Mouse (Mus musculus) neural tube, embryonic 11.5 days (tissue): Measurements from ENCODE around the gene Arl2. TPM values are rescaled to one million over a fixed set of nuclear protein-coding genes. Genes with fewer than 3 reads are reported as not detected.
A peak's percentile ranks its signal among the peaks of the same experiment; 100 is the strongest.

Source experiments
- ATAC-seq: fragments of 200-750 bp; cut with Nextera tagmentation; 2 replicates; pipeline ENCODE4 v1.8.0; 2017; ENCODE audit warnings: moderate number of reproducible peaks, mild to moderate bottlenecking, moderate TSS enrichment, moderate library complexity; ENCODE audit not compliant: insufficient read depth, low FRiP score, low TSS enrichment
- DNase-seq: peaks from one replicate; pipeline ENCODE4 v3.0.0-alpha.2; 2015; ENCODE audit warnings: low spot score
- H3K27ac ChIP-seq: fragments of 300-500 bp; sonication (generic); 2 replicates; pipeline ENCODE4 v1.5.1; 2014; ENCODE audit warnings: low read depth, mild to moderate bottlenecking, low read length
- H3K27me3 ChIP-seq: fragments of 300-500 bp; sonication (generic); 2 replicates; pipeline ENCODE4 v1.6.1; 2014; ENCODE audit warnings: mild to moderate bottlenecking, low read length, mixed read lengths; ENCODE audit not compliant: control insufficient read depth, insufficient read depth
- H3K36me3 ChIP-seq: fragments of 300-500 bp; sonication (generic); 2 replicates; pipeline ENCODE4 v1.6.1; 2014; ENCODE audit warnings: mild to moderate bottlenecking, low read length, moderate library complexity, mixed read lengths; ENCODE audit not compliant: control insufficient read depth, insufficient read depth
- H3K4me1 ChIP-seq: fragments of 300-500 bp; sonication (generic); 2 replicates; pipeline ENCODE4 v1.6.1; 2014; ENCODE audit warnings: low read length, mixed read lengths; ENCODE audit not compliant: control insufficient read depth, insufficient read depth
- H3K4me2 ChIP-seq: fragments of 300-500 bp; sonication (generic); 2 replicates; pipeline ENCODE4 v1.6.1; 2014; ENCODE audit warnings: low read depth, mild to moderate bottlenecking, moderate library complexity
- H3K4me3 ChIP-seq: fragments of 300-500 bp; sonication (generic); 2 replicates; pipeline ENCODE4 v1.5.1; 2014; ENCODE audit warnings: low read depth, low read length
- H3K9ac ChIP-seq: fragments of 300-500 bp; sonication (generic); 2 replicates; pipeline ENCODE4 v1.6.1; 2014; ENCODE audit warnings: mild to moderate bottlenecking, low read length
- H3K9me3 ChIP-seq: fragments of 300-500 bp; sonication (generic); 2 replicates; pipeline ENCODE4 v1.6.1; 2016; ENCODE audit warnings: low read length; ENCODE audit not compliant: control insufficient read depth
- WGBS: fragments of 180-500 bp; shearing (Covaris S2); extraction: QIAGEN DNeasy Blood & Tissue Kit; methylation state at CpG from one replicate; pipeline ENCODE4 v1.1.7; 2014; 5-methylcytosine and 5-hydroxymethylcytosine counted together
- polyA plus RNA-seq: library from polyadenylated mRNA; unstranded; fragments of >200 nt; fragmentation: Nextera tagmentation; extraction: Ambion mirVana; gene quantifications from 2 replicates; pipeline ENCODE4 v1.2.1, GENCODE M21; 2014

Gene Arl2
- polyA plus RNA-seq, 1 experiment from 2014 or later: 95.1 TPM

DNA sequence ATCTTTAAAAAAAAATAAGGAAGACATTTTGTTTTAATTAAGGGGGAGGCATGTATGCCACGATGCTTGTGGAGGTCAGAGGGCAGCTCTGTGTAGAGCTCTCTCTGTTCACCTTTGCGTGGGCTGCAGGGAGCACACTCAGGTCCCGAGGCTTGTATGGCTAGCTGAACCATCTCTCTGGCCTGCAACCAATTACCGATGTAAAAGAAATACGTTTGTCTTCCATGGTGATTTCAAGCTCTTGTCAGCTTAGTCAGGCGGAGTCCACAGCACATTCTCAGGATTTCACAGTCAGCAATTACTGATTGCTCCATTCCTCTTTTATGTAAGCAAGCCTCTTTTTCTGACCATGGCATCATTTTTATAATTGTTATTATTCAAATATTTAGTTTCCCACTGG is 40.2 kb downstream of the Arl2 start:
- no peak overlapping the region for H3K27ac ChIP-seq
- DNase-seq: no peak

DNA sequence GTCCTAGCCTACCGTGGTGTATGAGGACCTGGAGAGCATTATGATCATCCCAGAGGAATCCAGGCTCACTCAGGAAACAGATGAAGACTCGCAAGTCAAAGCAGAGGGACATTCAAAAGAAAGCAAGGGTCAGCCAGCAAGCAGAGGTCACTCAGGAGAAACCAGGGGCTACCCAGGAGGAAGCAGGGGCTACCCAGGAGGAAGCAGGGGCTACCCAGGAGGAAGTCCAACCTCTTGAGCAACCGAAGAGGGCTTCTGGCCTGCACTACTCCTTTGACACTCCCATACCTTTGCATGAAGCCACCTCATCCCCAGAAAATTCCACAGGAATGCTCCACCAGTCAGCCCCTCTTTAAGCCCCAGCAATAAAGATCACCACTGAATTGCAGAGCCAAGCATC is 43.5 kb downstream of the Arl2 start:
- no peaks in the 10 kb centered on the region for H3K27me3 ChIP-seq
- H3K4me1 ChIP-seq: no peaks in the 10 kb centered on the region
- ATAC-seq: no peak
- no peak overlapping the region for H3K4me3 ChIP-seq
- no peaks in the 10 kb centered on the region for H3K9me3 ChIP-seq
- DNase-seq: no peak
- H3K4me2 ChIP-seq: no peak overlapping the region
- peaks cover 4% of the 10 kb centered on the region for H3K36me3 ChIP-seq
- no peak overlapping the region for H3K9ac ChIP-seq
- 90% methylated on average over 3 of the region's 3 CpGs for WGBS
- H3K27ac ChIP-seq: no peak overlapping the region

More for the DNA sequence above, 40.2 kb downstream of the Arl2 start:
- H3K27me3 ChIP-seq: no peaks in the 10 kb centered on the region
- H3K36me3 ChIP-seq: no peaks in the 10 kb centered on the region
- no peak overlapping the region for H3K4me2 ChIP-seq
- no peak for ATAC-seq
- H3K9ac ChIP-seq: no peak overlapping the region
- WGBS: 62% methylated on average over 6 of the region's 6 CpGs
- H3K9me3 ChIP-seq: no peaks in the 10 kb centered on the region
- H3K4me3 ChIP-seq: no peak overlapping the region
- H3K4me1 ChIP-seq: no peaks in the 10 kb centered on the region

DNA sequence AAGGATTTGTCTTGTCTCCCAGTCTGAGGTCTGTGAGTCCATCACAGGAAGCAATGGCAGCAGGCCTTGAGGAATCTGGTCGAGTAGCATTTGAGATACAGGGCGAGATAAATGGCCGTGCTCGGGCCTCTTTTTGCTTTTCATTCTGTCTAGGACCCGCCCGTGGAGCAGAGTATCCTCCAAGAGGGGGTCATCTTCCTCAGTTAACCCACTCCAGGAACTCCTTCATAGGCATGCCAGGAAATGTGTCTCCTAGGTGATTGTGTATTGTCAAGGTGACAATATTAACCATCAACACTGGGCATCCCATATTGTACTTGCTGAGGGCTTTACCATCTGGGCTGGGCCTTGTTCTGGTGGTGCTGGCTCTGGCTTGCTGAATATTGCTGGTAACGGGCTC is 47.2 kb downstream of the Arl2 start, which contains the start of gene AC131692.1:
AC131692.1 (plus strand) TSS at position 301 of the 400 bp plus-strand sequence.
- H3K4me2 ChIP-seq: no peak within 1 kb of the TSS
- H3K4me3 ChIP-seq: no peak within 1 kb of the TSS
- H3K27me3 ChIP-seq: no peaks in the 10 kb centered on the region
- H3K36me3 ChIP-seq: peaks cover 12% of the 10 kb centered on the region
- H3K9me3 ChIP-seq: no peaks in the 10 kb centered on the region
- DNase-seq: no peak
- H3K9ac ChIP-seq: no peak within 1 kb of the TSS
- no peak within 1 kb of the TSS for H3K27ac ChIP-seq
- H3K4me1 ChIP-seq: no peaks in the 10 kb centered on the region
- no peak for ATAC-seq
- 95% methylated on average over 7 of the region's 7 CpGs for WGBS

DNA sequence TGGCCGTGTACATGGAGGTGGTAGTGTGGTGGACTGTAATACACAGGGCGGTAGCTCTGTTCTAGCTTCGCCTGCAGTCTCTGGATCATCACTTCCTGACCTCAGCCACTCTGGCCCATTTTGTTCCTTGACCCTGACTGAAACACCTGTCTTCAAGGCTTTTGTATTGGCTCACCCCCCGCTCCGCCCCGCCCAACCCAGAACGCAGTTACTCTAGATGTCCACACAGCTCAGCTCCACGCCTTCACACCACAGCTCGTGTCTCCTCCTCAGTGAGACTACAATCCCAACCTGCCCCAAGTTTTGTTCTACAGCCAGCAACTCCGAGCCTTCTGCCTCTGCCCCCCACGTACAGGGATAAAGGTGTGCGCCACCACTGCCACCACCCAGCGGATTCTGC is 52.5 kb downstream of the Arl2 start:
- 97% methylated on average over 13 of the region's 13 CpGs for WGBS
- Histone ChIP-seq H3K27me3 (no peaks in the 10 kb centered on the region), H3K9me3 (no peaks in the 10 kb centered on the region), H3K27ac (no peak overlapping the region), H3K4me3 (no peak overlapping the region), H3K9ac (no peak overlapping the region), H3K4me1 (peaks cover 5% of the 10 kb centered on the region), H3K36me3 (peaks cover 10% of the 10 kb centered on the region), H3K4me2 (no peak overlapping the region)
- DNase-seq: no peak
- ATAC-seq: no peak

DNA sequence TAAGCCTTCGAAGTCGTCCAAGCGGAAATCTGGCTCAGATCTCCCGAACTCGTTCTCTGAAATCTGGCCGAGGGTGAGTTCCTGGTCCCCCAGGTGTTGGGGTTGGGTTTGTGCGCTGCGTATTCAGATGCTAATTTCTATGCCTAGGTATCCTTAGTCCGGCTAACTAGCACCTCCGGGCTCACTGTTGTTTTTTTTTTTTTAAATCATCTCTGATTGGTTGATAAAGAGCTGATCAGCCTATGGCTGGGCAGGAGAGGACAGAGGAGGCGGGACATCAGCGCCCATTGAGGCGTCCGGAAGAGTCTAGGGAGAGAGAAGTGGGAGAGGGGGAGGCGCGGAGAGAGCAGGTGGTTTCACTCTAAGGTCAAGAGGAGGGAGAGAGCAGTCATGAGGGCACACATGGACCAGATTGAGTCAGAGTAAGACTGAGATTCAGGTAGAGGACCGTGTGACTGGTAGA is 55.9 kb downstream of the Arl2 start:
- no peaks in the 10 kb centered on the region for H3K9me3 ChIP-seq
- H3K9ac ChIP-seq: peak overlapping the region; percentile 53
- H3K27ac ChIP-seq: no peak overlapping the region
- peak; percentile 78 for DNase-seq
- no peaks in the 10 kb centered on the region for H3K27me3 ChIP-seq
- H3K4me1 ChIP-seq: peaks cover 6% of the 10 kb centered on the region
- peak; percentile 78 for ATAC-seq
- H3K4me3 ChIP-seq: peak overlapping the region; percentile 84
- H3K36me3 ChIP-seq: peaks cover 9% of the 10 kb centered on the region
- H3K4me2 ChIP-seq: peak overlapping the region; percentile 90
- WGBS: under 1% methylated on average over 17 of the region's 17 CpGs

DNA sequence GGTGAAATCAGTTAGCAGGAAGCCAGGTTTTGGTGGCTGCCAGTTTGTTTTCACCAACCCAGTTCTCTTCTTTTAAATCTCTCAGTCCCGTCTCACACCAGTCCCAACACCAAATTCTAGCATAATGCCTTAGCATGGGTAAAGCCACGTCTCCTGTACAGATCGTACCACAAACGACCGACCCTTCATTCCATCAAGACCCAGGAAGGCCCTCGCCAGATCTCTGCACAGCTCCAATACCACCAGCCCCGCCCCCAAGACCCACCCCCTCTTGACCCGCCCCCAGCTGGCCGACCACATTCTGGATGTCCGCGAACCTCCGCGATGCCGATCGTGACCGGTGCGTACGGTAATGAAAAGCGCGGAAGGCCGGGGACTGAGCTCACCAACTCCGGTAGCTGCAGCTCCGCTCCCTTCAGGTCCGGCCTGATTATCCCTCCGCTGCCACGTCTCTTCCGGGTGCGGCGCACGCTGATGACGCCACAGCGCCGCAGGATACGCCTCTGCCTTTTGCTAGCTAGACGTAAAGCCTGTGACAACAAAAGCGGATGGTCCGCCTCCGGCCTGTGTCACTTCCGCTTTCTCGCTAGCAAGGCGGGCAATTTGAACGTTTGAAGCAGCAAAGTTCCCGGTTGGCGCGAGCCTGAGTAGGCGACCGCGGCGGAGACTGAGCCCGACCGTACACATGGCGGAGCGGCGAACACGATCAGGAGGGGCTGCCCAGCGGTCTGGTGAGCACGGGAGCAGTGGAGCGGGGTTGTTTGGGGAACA is 56.7 kb downstream of the Arl2 start, which contains the start of the genes Zfpl1 and Cdca5:
Zfpl1 (minus strand) TSS at position 479 of the 771 bp plus-strand sequence.
Cdca5 (plus strand) TSS at position 506 of the 771 bp plus-strand sequence.
- ATAC-seq: peak; percentile 86

More for the DNA sequence above, 56.7 kb downstream of the Arl2 start, which contains the start of the genes Zfpl1 and Cdca5:
- peak; percentile 99 for DNase-seq
- no peaks in the 10 kb centered on the region for H3K27me3 ChIP-seq
- peaks cover 5% of the 10 kb centered on the region for H3K36me3 ChIP-seq
- no peak within 1 kb of the TSS for H3K27ac ChIP-seq
- no peaks in the 10 kb centered on the region for H3K9me3 ChIP-seq
- peaks cover 6% of the 10 kb centered on the region for H3K4me1 ChIP-seq
- WGBS: under 1% methylated on average over 58 of the region's 58 CpGs
- peak within 1 kb of the TSS; percentile 90 for H3K4me2 ChIP-seq
- peak within 1 kb of the TSS; percentile 72 for H3K9ac ChIP-seq
- H3K4me3 ChIP-seq: peak within 1 kb of the TSS; percentile 84

Other genes with a start within 250 kb of the Arl2 start
- 5.7 and 6.6 TPM in 2 replicates for gene Tigd3, start 247.4 kb downstream of the Arl2 start, polyA plus RNA-seq
- 195 and 225 TPM in 2 replicates for gene Dpf2, start 228.5 kb downstream of the Arl2 start, polyA plus RNA-seq
- 3.9 and 4.0 TPM in 2 replicates for gene Cdc42ep2, start 216.7 kb downstream of the Arl2 start, polyA plus RNA-seq
- gene Pola2, start 177.3 kb downstream of the Arl2 start, polyA plus RNA-seq: 75.2 and 79.9 TPM in 2 replicates
- not detected in 2 replicates for gene Slc22a20, start 155.4 kb downstream of the Arl2 start, polyA plus RNA-seq
- gene Capn1, start 125.7 kb downstream of the Arl2 start, polyA plus RNA-seq: 3.4 and 4.4 TPM in 2 replicates
- gene Syvn1, start 95.0 kb downstream of the Arl2 start, polyA plus RNA-seq: 34.4 and 36.7 TPM in 2 replicates
- 81.9 and 84.8 TPM in 2 replicates for gene Mrpl49, start 83.8 kb downstream of the Arl2 start, polyA plus RNA-seq
- 789 and 790 TPM in 2 replicates for gene Fau, start 83.7 kb downstream of the Arl2 start, polyA plus RNA-seq
- gene Znhit2, start 80.4 kb downstream of the Arl2 start, polyA plus RNA-seq: 36.7 and 40.0 TPM in 2 replicates
- gene Tm7sf2, start 73.2 kb downstream of the Arl2 start, polyA plus RNA-seq: 39.6 and 42.9 TPM in 2 replicates
- gene Vps51, start 64.3 kb downstream of the Arl2 start, polyA plus RNA-seq: 59.1 and 61.2 TPM in 2 replicates
- not detected in 2 replicates for gene Tmem262, start 61.5 kb downstream of the Arl2 start, polyA plus RNA-seq
- 0.88 and 1.3 TPM in 2 replicates for gene Gm28374, start 59.3 kb downstream of the Arl2 start, polyA plus RNA-seq
- gene Zfpl1, start 56.6 kb downstream of the Arl2 start, polyA plus RNA-seq: 74.3 and 76.8 TPM in 2 replicates
- gene Cdca5, start 56.6 kb downstream of the Arl2 start, polyA plus RNA-seq: 46.0 and 48.4 TPM in 2 replicates
- not detected in 2 replicates for gene AC131692.1, start 47.1 kb downstream of the Arl2 start, polyA plus RNA-seq
- gene Naaladl1, start 35.8 kb downstream of the Arl2 start, polyA plus RNA-seq: 0.53 and 0.77 TPM in 2 replicates
- gene Sac3d1, start 22.9 kb downstream of the Arl2 start, polyA plus RNA-seq: 62.6 and 66.1 TPM in 2 replicates
- 34.5 and 36.9 TPM in 2 replicates for gene Snx15, start 13.2 kb downstream of the Arl2 start, polyA plus RNA-seq
- not detected in 2 replicates for gene Batf2, start 565 bp downstream of the Arl2 start, polyA plus RNA-seq
- gene Majin, start 42.8 kb upstream of the Arl2 start, polyA plus RNA-seq: not detected in 2 replicates
- gene Gpha2, start 84.8 kb upstream of the Arl2 start, polyA plus RNA-seq: 0.44 and 0.87 TPM in 2 replicates
- 47.4 and 61.2 TPM in 2 replicates for gene Ppp2r5b, start 94.3 kb upstream of the Arl2 start, polyA plus RNA-seq
- gene Atg2a, start 100.1 kb upstream of the Arl2 start, polyA plus RNA-seq: 13.3 and 13.8 TPM in 2 replicates
- gene Ehd1, start 135.2 kb upstream of the Arl2 start, polyA plus RNA-seq: 71.9 and 82.2 TPM in 2 replicates
- gene Cdc42bpg, start 164.9 kb upstream of the Arl2 start, polyA plus RNA-seq: 0.42 and 0.58 TPM in 2 replicates
- gene Men1, start 193.4 kb upstream of the Arl2 start, polyA plus RNA-seq: 59.5 and 66.1 TPM in 2 replicates
- gene Map4k2, start 199.6 kb upstream of the Arl2 start, polyA plus RNA-seq: 10.0 and 13.6 TPM in 2 replicates
- gene Sf1, start 222.1 kb upstream of the Arl2 start, polyA plus RNA-seq: 214 and 224 TPM in 2 replicates
- 4.4 and 6.0 TPM in 2 replicates for gene Pygm, start 242.9 kb upstream of the Arl2 start, polyA plus RNA-seq